In the genomic region with DNA sequence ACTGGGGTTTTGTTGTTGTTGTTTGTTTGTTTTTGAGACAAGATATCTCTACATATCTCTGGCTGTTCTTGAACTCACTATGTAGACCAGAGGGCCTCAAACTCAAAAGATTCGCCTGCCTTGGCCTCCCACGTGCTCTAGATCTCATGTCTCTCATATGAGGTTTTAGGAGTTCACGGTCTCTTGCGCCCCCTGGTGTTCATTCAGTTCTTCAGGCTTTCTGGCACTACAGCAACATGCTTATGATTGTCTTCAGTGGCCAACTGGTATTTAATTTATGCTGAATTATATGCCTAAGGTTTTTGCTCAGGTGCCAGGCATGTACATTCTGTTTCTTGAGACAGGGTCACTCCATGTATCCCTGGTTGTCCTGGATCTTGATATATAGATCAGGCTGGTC, we compare ENCODE assay signal across 9 mouse cellular contexts. TPM values are rescaled to one million over a fixed set of nuclear protein-coding genes. Genes with fewer than 3 reads are reported as not detected.
A peak's percentile ranks its signal among the peaks of the same experiment; 100 is the strongest.
DNase-seq lines count a peak whose midpoint lies in the region; ATAC-seq lines count a peak whose summit lies in the region.
"Had no signal": no experiment of that assay in that cellular context is flagged by ENCODE, and none has a peak within 500 bp of the region (broad histone marks: within the 10 kb centered on the region; RNA-seq: fewer than 3 reads in every experiment).

No protein-coding gene starts in this region.

- peaks cover 23% of the 10 kb centered on the region for H3K36me3 ChIP-seq in liver, embryonic 12.5 days
- H3K36me3 ChIP-seq in neural tube, embryonic 14.5 days (ENCODE audit: control insufficient read depth, insufficient read depth, low read length): peaks cover 5% of the 10 kb centered on the region

- DNase-seq in A20 (ENCODE audit: low read depth, low spot score): peak; percentile 87
- peak; percentile 80 to 95 for DNase-seq in adrenal gland, adult (ENCODE audit: inconsistent age in 2 of 2, low spot score in 1 of 2)
- DNase-seq in embryo, embryonic 11 days: peak; percentile 87
- peak; percentile 61 to 70 for DNase-seq in gastrocnemius, postnatal 36 days
- peak; percentile 91 for DNase-seq in kidney, postnatal 10 days
- DNase-seq in testis, postnatal 14 days (ENCODE audit: low spot score): peak; percentile 60

- no peak overlapping the region for H3K9ac ChIP-seq in liver, embryonic 12.5 days
- no peak overlapping the region for H3K9ac ChIP-seq in neural tube, embryonic 14.5 days (replicated peaks; ENCODE audit: low read depth, low read length)
- H3K9ac ChIP-seq: embryonic facial prominence, embryonic 13.5 days had no signal

- H3K27me3 ChIP-seq in liver, embryonic 12.5 days (replicated peaks): no peaks in the 10 kb centered on the region
- H3K27me3 ChIP-seq in neural tube, embryonic 14.5 days (ENCODE audit: control insufficient read depth, insufficient read depth, low read length): no peaks in the 10 kb centered on the region
- H3K27me3 ChIP-seq: embryonic facial prominence, embryonic 13.5 days had no signal

- WGBS in liver, embryonic 12.5 days (ENCODE audit: insufficient replicate concordance): 6% methylated on average over 4 of the region's 4 CpGs
- WGBS in neural tube, embryonic 14.5 days: 3% methylated on average over 4 of the region's 4 CpGs

- intact Hi-C loops in gastrocnemius, postnatal 36 days (cut with DNase I): loop anchor here (1.0 to 5.0 kb wide), 2 partner anchors 35 to 162 kb away; no protein-coding TSS in a partner anchor

- peaks cover 20% of the 10 kb centered on the region for H3K4me1 ChIP-seq in liver, embryonic 12.5 days
- peaks cover 5% of the 10 kb centered on the region for H3K4me1 ChIP-seq in neural tube, embryonic 14.5 days (ENCODE audit: control insufficient read depth, insufficient read depth, low read length)

- ATAC-seq in liver, embryonic 12.5 days: 0 out of 2 replicates have a peak, but pooled peaks have one; percentile 40
- peak; percentile 63; the same call in 1 of the 2 replicates for ATAC-seq in neural tube, embryonic 14.5 days (ENCODE audit: low read depth)

- H3K4me2 ChIP-seq in liver, embryonic 12.5 days: no peak overlapping the region
- no peak overlapping the region for H3K4me2 ChIP-seq in neural tube, embryonic 14.5 days (ENCODE audit: low read depth, low read length)
- H3K4me2 ChIP-seq: embryonic facial prominence, embryonic 13.5 days had no signal

- H3K9me3 ChIP-seq in liver, embryonic 12.5 days (replicated peaks): no peaks in the 10 kb centered on the region
- H3K9me3 ChIP-seq in neural tube, embryonic 14.5 days (ENCODE audit: control insufficient read depth, low read length): no peaks in the 10 kb centered on the region
- H3K9me3 ChIP-seq: embryonic facial prominence, embryonic 13.5 days had no signal

- H3K27ac ChIP-seq in liver, embryonic 12.5 days: no peak overlapping the region
- H3K27ac ChIP-seq in neural tube, embryonic 14.5 days (ENCODE audit: low read depth, low read length): no peak overlapping the region
- H3K27ac ChIP-seq: embryonic facial prominence, embryonic 13.5 days had no signal

- H3K4me3 ChIP-seq in liver, embryonic 12.5 days: no peak overlapping the region
- H3K4me3 ChIP-seq in neural tube, embryonic 14.5 days (ENCODE audit: low read depth, low read length): no peak overlapping the region
- H3K4me3 ChIP-seq: embryonic facial prominence, embryonic 13.5 days had no signal

RNA-seq across cellular contexts. Expression of gene Zfp691, which starts 6.3 kb away (rescaled TPM):
- 10 to 100 TPM; 15.5 to 16.9 TPM for total RNA-seq in gastrocnemius, postnatal 36 days (2021)
- polyA plus RNA-seq in liver, embryonic 12.5 days (2016; fragmentation: Nextera tagmentation; extraction: Ambion mirVana): 3.6 and 3.8 TPM in 2 replicates
- 6.1 TPM in 2 replicates for polyA plus RNA-seq in neural tube, embryonic 14.5 days (2014; fragmentation: Nextera tagmentation; extraction: Ambion mirVana)

RNA-seq across cellular contexts. Expression of gene Ermap, which starts 22.1 kb away (rescaled TPM):
- total RNA-seq in gastrocnemius, postnatal 36 days (2021): not detected
- 328 and 333 TPM in 2 replicates for polyA plus RNA-seq in liver, embryonic 12.5 days (2016; fragmentation: Nextera tagmentation; extraction: Ambion mirVana)
- 1.1 and 1.2 TPM in 2 replicates for polyA plus RNA-seq in neural tube, embryonic 14.5 days (2014; fragmentation: Nextera tagmentation; extraction: Ambion mirVana)

RNA-seq across cellular contexts. Expression of gene Svbp, which starts 27.4 kb away (rescaled TPM):
- 10 to 100 TPM; 10.7 to 15.2 TPM for total RNA-seq in gastrocnemius, postnatal 36 days (2021)
- polyA plus RNA-seq in liver, embryonic 12.5 days (2016; fragmentation: Nextera tagmentation; extraction: Ambion mirVana): 114 and 121 TPM in 2 replicates
- polyA plus RNA-seq in neural tube, embryonic 14.5 days (2014; fragmentation: Nextera tagmentation; extraction: Ambion mirVana): 230 and 254 TPM in 2 replicates

RNA-seq across cellular contexts. Expression of gene Tmem269, which starts 50.4 kb away (rescaled TPM):
- total RNA-seq in gastrocnemius, postnatal 36 days (2021): not detected
- polyA plus RNA-seq in liver, embryonic 12.5 days (2016; fragmentation: Nextera tagmentation; extraction: Ambion mirVana): not detected in 2 replicates
- 0.78 TPM in 1 of 2 replicates, not detected in the other for polyA plus RNA-seq in neural tube, embryonic 14.5 days (2014; fragmentation: Nextera tagmentation; extraction: Ambion mirVana)
- polyA plus RNA-seq: embryonic facial prominence, embryonic 13.5 days had no signal

RNA-seq across cellular contexts. Expression of gene Slc2a1, which starts 59.2 kb away (rescaled TPM):
- 1 to 10 TPM; 4.3 to 5.0 TPM for total RNA-seq in gastrocnemius, postnatal 36 days (2021)
- 309 TPM in 2 replicates for polyA plus RNA-seq in liver, embryonic 12.5 days (2016; fragmentation: Nextera tagmentation; extraction: Ambion mirVana)
- polyA plus RNA-seq in neural tube, embryonic 14.5 days (2014; fragmentation: Nextera tagmentation; extraction: Ambion mirVana): 61.8 and 83.3 TPM in 2 replicates

Comparison
In these comparisons a context has a peak if more than half of its experiments do, and no peak if none do; other contexts are left out.
1. RNA of gene Ermap, which starts 22.1 kb away (polyA plus RNA-seq): 328 to 333 TPM in liver, embryonic 12.5 days; 1.1 to 1.2 TPM in neural tube, embryonic 14.5 days; every median in the first group is over 100 times any median in the second.
2. Peak in every context shown above with its lines, with median percentiles within 50 percentile points of each other: DNase-seq.